ENCODE assay signal across 11 mouse cellular contexts in the genomic region with DNA sequence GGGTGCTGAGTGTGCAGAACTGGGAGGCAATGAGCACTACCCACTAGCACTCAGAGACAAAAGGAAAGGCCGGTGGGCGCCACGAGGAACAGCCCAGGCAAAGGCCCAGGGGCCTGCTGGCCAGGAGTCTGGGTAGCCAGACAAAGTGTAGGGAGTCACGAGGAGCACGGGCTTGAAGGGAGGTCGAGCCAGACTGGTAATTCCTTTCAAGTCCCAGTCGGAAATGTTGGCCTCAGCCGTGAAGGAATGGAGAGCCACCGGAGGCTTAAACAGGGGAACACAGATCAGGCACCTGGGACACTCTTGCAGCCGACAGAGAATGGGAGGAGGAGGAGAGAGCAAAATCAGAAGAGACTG. TPM values are rescaled to one million over a fixed set of nuclear protein-coding genes. Genes with fewer than 3 reads are reported as not detected.
DNase-seq lines count a peak whose midpoint lies in the region; ATAC-seq and TF ChIP-seq lines count a peak whose summit lies in the region.
"Had no signal": no experiment of that assay in that cellular context is flagged by ENCODE, and none has a peak within 500 bp of the region (broad histone marks: within the 10 kb centered on the region; RNA-seq: fewer than 3 reads in every experiment).

No protein-coding gene starts in this region.

- H3K36me3 ChIP-seq in hindbrain, postnatal 0 days (ENCODE audit: insufficient read depth, low read length) = peaks cover 10% of the 10 kb centered on the region
- peaks cover 13% of the 10 kb centered on the region for H3K36me3 ChIP-seq in stomach, embryonic 14.5 days (ENCODE audit: control insufficient read depth, insufficient read depth, low read length)

- no peaks in the 10 kb centered on the region for H3K27me3 ChIP-seq in hindbrain, postnatal 0 days (ENCODE audit: insufficient read depth, low read length)
- H3K27me3 ChIP-seq in stomach, embryonic 14.5 days (ENCODE audit: control insufficient read depth, insufficient read depth, low read length) = no peaks in the 10 kb centered on the region

- H3K4me1 ChIP-seq in hindbrain, postnatal 0 days (ENCODE audit: insufficient read depth, low read length) = peaks cover 14% of the 10 kb centered on the region; the same call in 1 of the 2 replicates
- H3K4me1 ChIP-seq in stomach, embryonic 14.5 days (ENCODE audit: control insufficient read depth, insufficient read depth, low read length) = peaks cover 29% of the 10 kb centered on the region
- H3K4me1 ChIP-seq: megakaryocyte, embryonic 14.5 days had no signal

- intact Hi-C loops in heart, postnatal 10 days (cut with DNase I) = no loop called here
- intact Hi-C loops in left cerebral cortex, postnatal 25 days (cut with DNase I) = loop anchor here (2.0 kb wide), 1 partner anchor 31 kb away; no protein-coding TSS in a partner anchor

- 11% methylated on average over 10 of the region's 10 CpGs for WGBS in hindbrain, postnatal 0 days
- WGBS in stomach, embryonic 14.5 days = 17% methylated on average over 10 of the region's 10 CpGs

- peak; percentile 88 for DNase-seq in heart, adult 11 months
- DNase-seq in heart, postnatal 10 days = no peak
- DNase-seq in lung, postnatal 10 days = peak; percentile 13
- no peak for DNase-seq in lung, postnatal 14 days
- DNase-seq in hindbrain, postnatal 0 days (ENCODE audit: low spot score) = peak; percentile 19
- DNase-seq in left cerebral cortex, postnatal 25 days (ENCODE audit: low spot score in 2 of 2) = no peak
- no peak for DNase-seq in ovary, postnatal 10 days (ENCODE audit: low spot score)
- DNase-seq: B cell, adult 2 months; kidney, adult 18-20 months had no signal

- no peak overlapping the region for H3K9ac ChIP-seq in hindbrain, postnatal 0 days (replicated peaks; ENCODE audit: low read length)
- H3K9ac ChIP-seq in stomach, embryonic 14.5 days (replicated peaks; ENCODE audit: low read depth, low read length) = no peak overlapping the region

- H3K27ac ChIP-seq in hindbrain, postnatal 0 days = peak overlapping the region; percentile 75
- peak overlapping the region; percentile 99 for H3K27ac ChIP-seq in stomach, embryonic 14.5 days (ENCODE audit: low read length)

- H3K4me3 ChIP-seq in hindbrain, postnatal 0 days (ENCODE audit: low read length) = no peak overlapping the region
- H3K4me3 ChIP-seq in stomach, embryonic 14.5 days (ENCODE audit: low read depth, low read length) = no peak overlapping the region
- H3K4me3 ChIP-seq: megakaryocyte, embryonic 14.5 days had no signal

- no peak for TF ChIP-seq CTCF in hindbrain, postnatal 0 days (IDR thresholded peaks at IDR 0.05; ENCODE audit: low read depth)

- no peaks in the 10 kb centered on the region for H3K9me3 ChIP-seq in hindbrain, postnatal 0 days (ENCODE audit: low read length)
- no peaks in the 10 kb centered on the region for H3K9me3 ChIP-seq in stomach, embryonic 14.5 days (ENCODE audit: control insufficient read depth, low read depth, low read length)
- H3K9me3 ChIP-seq: megakaryocyte, embryonic 14.5 days had no signal

- no peak for ATAC-seq in hindbrain, postnatal 0 days
- ATAC-seq in stomach, embryonic 14.5 days (ENCODE audit: insufficient number of reproducible peaks, insufficient read depth, low FRiP score, low read depth) = no peak

- peak overlapping the region; percentile 21; the same call in 1 of the 2 replicates for H3K4me2 ChIP-seq in hindbrain, postnatal 0 days (ENCODE audit: low read depth, low read length)
- H3K4me2 ChIP-seq in stomach, embryonic 14.5 days (replicated peaks; ENCODE audit: low read depth, low read length) = peak overlapping the region; percentile 30

RNA-seq across cellular contexts. Expression of a gene that starts 1.0 kb away (rescaled TPM):
- 100 to 1,000 TPM; 112 to 142 TPM for total RNA-seq in heart, postnatal 10 days (2021)
- total RNA-seq in hindbrain, postnatal 0 days (2014; rRNA removed) = 42.1 and 68.1 TPM in 2 replicates
- polyA plus RNA-seq in hindbrain, postnatal 0 days (2015; fragmentation: Nextera tagmentation; extraction: Ambion mirVana) = 38.7 and 43.3 TPM in 2 replicates
- 367 and 408 TPM in 2 replicates for polyA plus RNA-seq in stomach, embryonic 14.5 days (2014; fragmentation: Nextera tagmentation; extraction: Ambion mirVana)
- total RNA-seq in left cerebral cortex, postnatal 25 days (2021) = 1 to 10 TPM; 4.2 to 5.5 TPM

RNA-seq across cellular contexts. Expression of a gene that starts 10.0 kb away (rescaled TPM):
- 10 to 100 TPM; 11.7 to 12.0 TPM for total RNA-seq in heart, postnatal 10 days (2021)
- 50.5 and 58.8 TPM in 2 replicates for total RNA-seq in hindbrain, postnatal 0 days (2014; rRNA removed)
- 43.1 TPM in 2 replicates for polyA plus RNA-seq in hindbrain, postnatal 0 days (2015; fragmentation: Nextera tagmentation; extraction: Ambion mirVana)
- 47.4 and 47.7 TPM in 2 replicates for polyA plus RNA-seq in stomach, embryonic 14.5 days (2014; fragmentation: Nextera tagmentation; extraction: Ambion mirVana)
- total RNA-seq in left cerebral cortex, postnatal 25 days (2021) = 10 to 100 TPM; 19.1 to 26.9 TPM

RNA-seq across cellular contexts. Expression of a gene that starts 20.7 kb away (rescaled TPM):
- total RNA-seq in heart, postnatal 10 days (2021) = 10 to 100 TPM; 10.2 to 10.3 TPM
- total RNA-seq in hindbrain, postnatal 0 days (2014; rRNA removed) = 22.8 and 33.9 TPM in 2 replicates
- 26.2 and 29.7 TPM in 2 replicates for polyA plus RNA-seq in hindbrain, postnatal 0 days (2015; fragmentation: Nextera tagmentation; extraction: Ambion mirVana)
- polyA plus RNA-seq in stomach, embryonic 14.5 days (2014; fragmentation: Nextera tagmentation; extraction: Ambion mirVana) = 29.6 and 43.7 TPM in 2 replicates
- 10 to 100 TPM; 43.2 to 44.9 TPM for total RNA-seq in left cerebral cortex, postnatal 25 days (2021)

RNA-seq across cellular contexts. Expression of a gene that starts 30.3 kb away (rescaled TPM):
- total RNA-seq in heart, postnatal 10 days (2021) = under 1 TPM; 0.19 to 0.27 TPM
- total RNA-seq in hindbrain, postnatal 0 days (2014; rRNA removed) = 74.3 and 74.9 TPM in 2 replicates
- polyA plus RNA-seq in hindbrain, postnatal 0 days (2015; fragmentation: Nextera tagmentation; extraction: Ambion mirVana) = 22.0 and 23.8 TPM in 2 replicates
- polyA plus RNA-seq in stomach, embryonic 14.5 days (2014; fragmentation: Nextera tagmentation; extraction: Ambion mirVana) = 1.4 and 1.6 TPM in 2 replicates
- 100 to 1,000 TPM; 296 to 321 TPM for total RNA-seq in left cerebral cortex, postnatal 25 days (2021)

Comparison
In these comparisons a context has a peak if more than half of its experiments do, and no peak if none do; other contexts are left out.
1. DNase-seq: peak in heart, adult 11 months (single experiment), lung, postnatal 10 days (single experiment) and hindbrain, postnatal 0 days (single experiment); none in heart, postnatal 10 days (0 of 2), lung, postnatal 14 days (single experiment), left cerebral cortex, postnatal 25 days (0 of 2) and ovary, postnatal 10 days (single experiment).